Mouse (Mus musculus): ENCODE data around the gene Rrnad1.

DNA sequence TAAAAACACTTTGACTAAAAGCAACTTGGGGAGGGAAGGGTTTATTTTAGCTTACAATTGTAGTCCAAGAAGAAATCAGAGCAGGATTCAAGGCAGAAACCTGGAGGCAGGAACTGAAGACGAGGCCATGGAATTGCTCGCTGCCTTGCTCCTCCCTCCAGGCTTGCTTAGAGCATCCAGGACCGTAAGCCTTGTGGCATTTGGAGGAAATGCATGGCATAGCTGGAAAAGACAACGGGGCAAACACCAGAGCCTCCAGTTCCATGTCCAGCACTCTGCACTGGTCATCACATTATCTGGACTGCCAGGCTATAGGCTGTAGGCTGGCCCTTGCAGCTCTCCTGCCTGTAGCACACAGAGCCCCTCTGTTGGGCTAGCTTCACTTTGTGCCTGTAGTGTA lies 4.0 kb upstream of the Rrnad1 start:
- no peak for TF ChIP-seq CTCF (IDR thresholded peaks at IDR 0.05; ENCODE audit: low read depth, low read length)
- no peak for TF ChIP-seq POLR2AphosphoS5 (IDR thresholded peaks at IDR 0.05; ENCODE audit: insufficient replicate concordance, low read depth, low read length)
- TF ChIP-seq GATA1 (IDR thresholded peaks at IDR 0.05; ENCODE audit: borderline replicate concordance, low read length) = no peak

Data from G1E (cell line).